Mouse (Mus musculus) liver, adult 2 months (tissue): ENCODE results near the gene Cir1. TPM values are rescaled to one million over a fixed set of nuclear protein-coding genes. Genes with fewer than 3 reads are reported as not detected.

Source experiments
- DNase-seq: peaks from one replicate; pipeline ENCODE4 v3.0.0-alpha.2; 2011; ENCODE audit warnings: low read depth, low spot score; ENCODE audit errors: extremely low read depth
- H3K27ac ChIP-seq: fragments of 200-500 bp; replicated peaks from 2 replicates; pipeline ENCODE4 v1.5.1; 2012; ENCODE audit warnings: low read depth, mild to moderate bottlenecking, control low read depth, inconsistent platforms, low read length; ENCODE audit not compliant: insufficient read depth
- H3K27me3 ChIP-seq: fragments of 200-500 bp; 2 replicates; pipeline ENCODE4 v1.6.1; 2012; ENCODE audit warnings: mild to moderate bottlenecking, moderate library complexity, low read length, inconsistent platforms; ENCODE audit not compliant: control insufficient read depth, insufficient read depth
- H3K36me3 ChIP-seq: fragments of 200-500 bp; 2 replicates; pipeline ENCODE4 v1.6.1; 2012; ENCODE audit warnings: low read length, inconsistent platforms; ENCODE audit not compliant: control insufficient read depth, insufficient read depth
- H3K4me1 ChIP-seq: fragments of 200-500 bp; 2 replicates; pipeline ENCODE4 v1.6.1; 2011; ENCODE audit warnings: low read length; ENCODE audit not compliant: control insufficient read depth, insufficient read depth
- H3K4me3 ChIP-seq: fragments of 200-500 bp; 2 replicates; pipeline ENCODE4 v1.5.1; 2011; ENCODE audit warnings: low read depth, mild to moderate bottlenecking, control low read depth, low read length, moderate library complexity; ENCODE audit not compliant: insufficient read depth
- H3K79me2 ChIP-seq: fragments of 200-500 bp; 2 replicates; pipeline ENCODE4 v1.6.1; 2012; ENCODE audit warnings: inconsistent platforms, mild to moderate bottlenecking, low read length, moderate library complexity; ENCODE audit not compliant: control insufficient read depth, insufficient read depth
- H3K9ac ChIP-seq: fragments of 200-500 bp; 2 replicates; pipeline ENCODE4 v1.6.1; 2012; ENCODE audit warnings: low read depth, mild to moderate bottlenecking, control low read depth, inconsistent platforms, low read length
- CTCF ChIP-seq: fragments of 200-500 bp; IDR thresholded peaks from 2 replicates; pipeline ENCODE4 v1.5.1; 2011; ENCODE audit warnings: low read depth, low read length, control low read depth
- POLR2A ChIP-seq: fragments of 200-500 bp; IDR thresholded peaks from 2 replicates; pipeline ENCODE4 v1.6.1; 2011; ENCODE audit warnings: low read length, control low read depth; ENCODE audit not compliant: insufficient read depth; ENCODE audit errors: extremely low read depth
- whole genome bisulfite sequencing: fragments of 180-500 bp; shearing (Covaris S2); methylation state at CpG from one replicate; pipeline ENCODE4 v1.1.7; 2018; 5-methylcytosine and 5-hydroxymethylcytosine counted together
- polyA plus RNA-seq: library from polyadenylated mRNA; depleted of rRNA; stranded (reverse); fragments of >200 nt; gene quantifications from 2 replicates; pipeline ENCODE4 v1.2.3, GENCODE M21; 2012
- total RNA-seq: library from RNA; depleted of rRNA; stranded (reverse); fragments of >200 nt; gene quantifications from 2 replicates; pipeline ENCODE4 v1.2.3, GENCODE M21; 2014

The Cir1 gene
- total and polyA plus RNA-seq, 2 experiments: 2.0 to 11.9 TPM

DNA sequence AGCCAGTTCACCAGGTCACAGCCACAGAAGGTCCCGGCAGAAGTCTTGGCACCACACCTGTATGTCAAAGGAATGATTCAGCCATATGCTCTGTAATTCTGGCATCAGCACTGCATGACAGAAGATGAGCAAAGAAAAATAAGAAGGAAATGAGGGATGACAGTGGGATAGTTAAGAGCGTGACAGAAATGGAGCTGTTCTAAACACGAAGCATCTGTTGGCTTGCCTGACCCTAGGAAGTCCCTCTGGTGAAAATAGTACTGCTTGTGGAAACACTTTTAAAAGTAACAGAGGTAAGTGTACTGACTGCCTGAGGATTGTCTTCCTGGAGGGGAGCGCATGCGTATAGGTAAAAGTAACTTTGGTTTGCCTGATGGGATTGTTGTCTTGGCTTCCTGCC lies 31.2 kb upstream of the Cir1 start:
- Histone ChIP-seq H3K36me3 (peaks cover 8% of the 10 kb centered on the region; the same call in 1 of the 2 replicates), H3K79me2 (no peaks in the 10 kb centered on the region), H3K4me3 (no peak overlapping the region), H3K4me1 (no peaks in the 10 kb centered on the region), H3K27ac (no peak overlapping the region), H3K27me3 (no peaks in the 10 kb centered on the region), H3K9ac (no peak overlapping the region)
- no peak for DNase-seq
- 95% methylated on average over 5 of the region's 5 CpGs for WGBS
- TF ChIP-seq POLR2A (no peak), CTCF (no peak)

DNA sequence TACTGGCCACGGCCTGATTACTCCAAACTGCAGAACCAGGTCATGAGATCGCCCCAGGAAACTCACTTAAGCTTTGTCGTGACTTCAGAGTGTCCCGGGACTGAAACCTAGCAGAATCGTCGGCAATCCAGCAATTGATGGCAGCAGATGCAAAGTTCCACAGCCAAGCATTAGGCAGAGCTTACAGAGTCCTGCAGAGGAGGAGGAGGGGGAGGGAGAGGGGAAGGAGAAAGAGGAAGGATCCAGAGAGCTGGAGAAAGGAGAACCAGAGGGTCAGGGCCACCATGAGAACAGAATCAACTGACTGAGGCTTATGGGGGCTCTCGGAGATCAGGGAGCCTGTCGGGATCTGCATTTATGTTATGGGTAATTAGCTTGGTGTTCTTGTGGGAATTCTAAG lies 25.9 kb upstream of the Cir1 start:
- H3K4me1 ChIP-seq: no peaks in the 10 kb centered on the region
- TF ChIP-seq POLR2A (no peak), CTCF (no peak)
- H3K79me2 ChIP-seq: no peaks in the 10 kb centered on the region
- peaks cover 24% of the 10 kb centered on the region for H3K36me3 ChIP-seq
- H3K9ac ChIP-seq: no peak overlapping the region
- no peak for DNase-seq
- WGBS: 84% methylated on average over 8 of the region's 8 CpGs
- H3K27me3 ChIP-seq: no peaks in the 10 kb centered on the region
- no peak overlapping the region for H3K27ac ChIP-seq
- no peak overlapping the region for H3K4me3 ChIP-seq

DNA sequence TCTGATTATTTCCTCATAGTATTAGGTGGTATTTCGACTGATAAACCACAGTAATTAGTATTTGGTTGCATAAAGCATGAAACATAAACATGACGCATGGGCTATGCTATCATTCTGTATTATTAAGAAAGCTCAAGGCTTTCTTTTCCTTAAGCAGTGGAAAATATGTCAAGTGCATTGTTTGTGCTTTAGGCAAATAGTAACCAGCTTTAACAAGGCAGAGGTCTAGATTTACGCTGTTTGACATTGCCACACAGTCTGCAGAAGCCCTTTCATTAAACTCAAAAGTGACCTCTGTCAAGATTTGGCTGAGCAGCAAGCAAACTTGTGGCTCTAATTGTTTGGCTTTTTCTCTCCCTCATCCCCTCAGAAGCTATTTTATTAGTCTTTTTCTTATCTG lies 23.4 kb upstream of the Cir1 start:
- 89% methylated on average over 3 of the region's 3 CpGs for WGBS

DNA sequence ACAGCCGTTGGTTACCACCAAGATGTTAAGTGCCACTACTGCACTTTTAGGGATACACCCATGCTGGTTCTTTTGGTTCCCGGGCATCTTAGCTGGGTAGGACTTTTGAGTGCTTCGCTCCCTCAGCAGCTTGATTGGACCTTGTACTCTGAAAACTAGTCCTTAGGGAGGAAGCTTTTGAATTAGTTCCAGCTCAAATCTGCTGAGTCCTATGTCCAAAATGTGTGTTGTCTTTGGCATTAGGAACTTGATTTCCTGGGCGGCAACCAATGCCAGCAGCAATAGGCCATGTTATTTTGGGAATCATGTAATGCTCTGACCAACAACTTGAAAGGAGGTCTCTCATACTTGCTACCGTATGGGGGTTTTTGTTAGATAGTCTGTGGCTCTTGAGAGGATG lies 13.4 kb upstream of the Cir1 start:
- no peaks in the 10 kb centered on the region for H3K27me3 ChIP-seq
- H3K4me1 ChIP-seq: peaks cover 8% of the 10 kb centered on the region
- H3K79me2 ChIP-seq: no peaks in the 10 kb centered on the region
- H3K27ac ChIP-seq: peak overlapping the region; percentile 82
- H3K4me3 ChIP-seq: no peak overlapping the region
- WGBS: 27% methylated on average over 5 of the region's 5 CpGs
- no peak for TF ChIP-seq CTCF
- DNase-seq: peak; percentile 99
- H3K9ac ChIP-seq: 0 out of 2 replicates have a peak overlapping the region, but pooled peaks have one; percentile 28
- peaks cover 23% of the 10 kb centered on the region for H3K36me3 ChIP-seq

More for the DNA sequence above, 23.4 kb upstream of the Cir1 start:
- no peak for DNase-seq
- H3K36me3 ChIP-seq: peaks cover 34% of the 10 kb centered on the region
- H3K4me1 ChIP-seq: no peaks in the 10 kb centered on the region
- H3K79me2 ChIP-seq: no peaks in the 10 kb centered on the region
- no peak overlapping the region for H3K9ac ChIP-seq
- no peaks in the 10 kb centered on the region for H3K27me3 ChIP-seq
- H3K27ac ChIP-seq: no peak overlapping the region
- H3K4me3 ChIP-seq: no peak overlapping the region
- TF ChIP-seq CTCF (no peak), POLR2A (no peak)

DNA sequence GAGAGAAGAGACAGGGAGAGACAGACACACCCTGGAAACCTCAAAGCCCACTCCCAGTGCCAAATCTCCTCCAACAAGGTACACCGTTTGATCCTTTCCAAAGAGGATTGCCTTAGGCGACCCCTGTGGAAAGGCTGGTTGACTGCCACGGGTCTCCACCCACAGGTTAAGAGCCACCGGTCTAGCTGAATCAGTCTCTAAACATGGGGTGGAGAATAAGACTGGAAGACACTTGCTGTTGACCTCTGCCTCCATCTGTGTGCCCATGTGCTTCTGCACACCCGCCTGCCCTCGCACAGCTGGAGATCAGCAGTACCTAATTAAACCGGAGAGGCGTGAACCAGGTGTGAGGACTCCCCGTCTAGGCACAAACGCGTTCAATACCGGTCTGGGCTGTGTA lies 10.5 kb upstream of the Cir1 start:
- WGBS: 71% methylated on average over 12 of the region's 12 CpGs
- Histone ChIP-seq H3K27ac (no peak overlapping the region), H3K36me3 (peaks cover 23% of the 10 kb centered on the region), H3K4me1 (peaks cover 8% of the 10 kb centered on the region), H3K27me3 (no peaks in the 10 kb centered on the region), H3K79me2 (no peaks in the 10 kb centered on the region), H3K4me3 (no peak overlapping the region), H3K9ac (no peak overlapping the region)
- DNase-seq: no peak
- TF ChIP-seq CTCF (no peak), POLR2A (no peak)

DNA sequence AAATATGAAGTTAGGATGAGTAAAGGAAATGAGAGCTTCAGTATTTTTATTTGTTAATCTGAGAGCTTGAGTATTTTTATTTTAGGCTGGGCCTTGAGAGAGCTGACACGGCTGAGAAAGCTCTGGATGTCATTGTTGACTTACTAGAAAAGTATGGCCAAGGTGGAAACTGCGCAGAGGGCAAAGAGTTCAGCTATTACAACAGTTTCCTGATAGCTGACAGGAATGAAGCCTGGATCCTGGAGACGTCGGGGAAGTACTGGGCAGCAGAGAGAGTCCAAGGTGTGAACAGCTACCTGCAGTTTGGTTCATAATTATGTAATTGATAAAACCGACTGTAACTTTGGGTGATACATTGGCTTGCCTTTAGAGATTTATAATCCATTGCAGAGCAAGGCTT lies 6.7 kb upstream of the Cir1 start:
- Histone ChIP-seq H3K4me1 (no peaks in the 10 kb centered on the region), H3K27ac (no peak overlapping the region), H3K27me3 (no peaks in the 10 kb centered on the region), H3K36me3 (peaks cover 26% of the 10 kb centered on the region), H3K79me2 (no peaks in the 10 kb centered on the region), H3K4me3 (no peak overlapping the region), H3K9ac (no peak overlapping the region)
- 62% methylated on average over 5 of the region's 5 CpGs for WGBS
- TF ChIP-seq CTCF: no peak
- DNase-seq: peak; percentile 54
